Mouse (Mus musculus): ENCODE results near the gene Bmp2. TPM values are rescaled to one million over a fixed set of nuclear protein-coding genes. Genes with fewer than 3 reads are reported as not detected.

Bmp2 gene
- total and polyA plus RNA-seq, 3 experiments, result not detected

GRCm38 (mm10) chr2:133565995-133566710, 14.2 kb downstream of the Bmp2 start:
- no peak for DNase-seq (ENCODE audit: extremely low read depth)

DNA sequence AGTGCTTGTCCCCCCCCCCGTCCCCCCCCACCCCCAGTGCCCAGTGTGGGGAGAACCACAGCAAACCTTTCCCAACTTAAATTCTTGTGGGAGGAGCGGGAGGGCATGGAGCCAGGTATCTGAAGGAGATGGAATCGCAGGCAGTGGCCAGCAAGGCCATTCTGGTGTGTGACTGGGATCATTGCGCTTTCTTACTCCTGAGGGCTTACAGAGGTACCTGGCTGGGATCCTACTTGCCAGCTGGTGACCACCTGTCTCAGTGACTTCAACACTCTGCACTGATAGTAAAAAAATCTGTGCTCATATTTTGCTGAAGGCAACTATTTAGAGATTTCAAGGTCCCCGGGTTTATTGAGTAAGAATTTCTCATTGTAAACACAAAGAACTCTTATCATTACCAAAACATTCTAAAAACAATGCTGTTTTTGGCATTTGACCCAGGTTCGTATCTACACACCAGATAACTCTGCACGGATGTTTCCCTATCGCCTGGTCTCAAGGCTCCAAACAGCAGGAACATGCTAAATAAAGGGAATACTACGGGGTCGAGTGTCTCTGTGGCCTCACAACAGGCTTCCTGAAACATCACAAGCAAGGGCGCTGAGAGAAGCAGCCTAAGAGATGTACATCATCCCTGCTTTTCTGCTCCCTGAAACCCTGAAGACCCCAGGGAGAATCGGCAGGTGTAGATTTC, 39.8 kb downstream of the Bmp2 start:
- Histone ChIP-seq H3K79me2 (replicated peaks; ENCODE audit: control insufficient read depth, extremely low read depth, insufficient read depth, poor library complexity, severe bottlenecking) (no peaks in the 10 kb centered on the region), H3K36me3 (replicated peaks in 1 of 2; ENCODE audit: control insufficient read depth in 1 of 2, insufficient read depth in 1 of 2, low read length in 1 of 2) (no peaks in the 10 kb centered on the region), H3K27ac (ENCODE audit: insufficient read depth, low read depth) (no peak overlapping the region), H3K9me3 (replicated peaks; ENCODE audit: low read length) (peaks cover 12% of the 10 kb centered on the region), H3K4me3 (replicated peaks in 1 of 3; ENCODE audit: low read depth in 2 of 3, low read length in 2 of 3, poor library complexity in 1 of 3) (no peak overlapping the region), H3K9ac (ENCODE audit: insufficient read depth, low read depth) (no peak overlapping the region), H3K4me1 (ENCODE audit: control insufficient read depth in 1 of 2, insufficient read depth in 2 of 2) (no peaks in the 10 kb centered on the region), H3K4me2 (ENCODE audit: insufficient read depth, low read depth, poor library complexity, severe bottlenecking) (no peak overlapping the region), H3K27me3 (replicated peaks) (no peaks in the 10 kb centered on the region)
- in situ Hi-C loops (cut with MboI; ENCODE audit: low pct_ligation_motif_present, low pct_unique_long_range_greater_than_20kb, low sequenced_read_pairs), result no loop called here
- dilution Hi-C loops (cut with MboI; ENCODE audit: extremely low pct_ligation_motif_present, extremely low pct_unique_long_range_greater_than_20kb, low sequenced_read_pairs), result no loop called here
- DNase-seq (ENCODE audit: extremely low read depth), result no peak
- TF ChIP-seq POLR2AphosphoS2 (IDR thresholded peaks at IDR 0.05; ENCODE audit: low read depth, low read length) (no peak), MAFK (IDR thresholded peaks at IDR 0.05; ENCODE audit: insufficient replicate concordance, low read length) (no peak), PAX5 (IDR thresholded peaks at IDR 0.05; ENCODE audit: low read length) (no peak), MXI1 (IDR thresholded peaks at IDR 0.05; ENCODE audit: low read depth, low read length) (no peak), USF1 (IDR thresholded peaks at IDR 0.05; ENCODE audit: low read depth, low read length) (no peak), KAT2A (IDR thresholded peaks at IDR 0.05; ENCODE audit: insufficient replicate concordance, low read length) (no peak), RCOR1 (conservative IDR thresholded peaks at IDR 0.05; ENCODE audit: low read depth, low read length) (no peak), NELFE (IDR thresholded peaks at IDR 0.05; ENCODE audit: low read depth, low read length) (no peak), E2F4 (IDR thresholded peaks at IDR 0.05; ENCODE audit: insufficient replicate concordance, low read depth, low read length) (no peak), TBP (conservative IDR thresholded peaks at IDR 0.05; ENCODE audit: low read depth, low read length) (no peak), USF2 (conservative IDR thresholded peaks at IDR 0.05; ENCODE audit: low read depth, low read length) (no peak), GABPA (IDR thresholded peaks at IDR 0.05; ENCODE audit: insufficient replicate concordance, low read depth, low read length) (no peak), MAZ (IDR thresholded peaks at IDR 0.05; ENCODE audit: low read depth, low read length) (no peak), JUND (conservative IDR thresholded peaks at IDR 0.05; ENCODE audit: low read depth, low read length) (no peak), ZMIZ1 (IDR thresholded peaks at IDR 0.05; ENCODE audit: low read depth, low read length) (no peak), MAX (IDR thresholded peaks at IDR 0.05; ENCODE audit: low read length) (no peak), ZNF384 (IDR thresholded peaks at IDR 0.05; ENCODE audit: low read depth, low read length) (no peak), BHLHE40 (IDR thresholded peaks at IDR 0.05; ENCODE audit: low read depth, low read length) (no peak), SMC3 (IDR thresholded peaks at IDR 0.05; ENCODE audit: low read depth, low read length) (no peak)

More at GRCm38 (mm10) chr2:133565995-133566710, 14.2 kb downstream of the Bmp2 start:
- no peak for TF ChIP-seq JUND (conservative IDR thresholded peaks at IDR 0.05; ENCODE audit: low read depth, low read length)
- TF ChIP-seq JUN (IDR thresholded peaks at IDR 0.05; ENCODE audit: insufficient read depth, low read depth, low read length), result no peak
- no peak for TF ChIP-seq USF2 (conservative IDR thresholded peaks at IDR 0.05; ENCODE audit: low read depth, low read length)
- TF ChIP-seq TBP (conservative IDR thresholded peaks at IDR 0.05; ENCODE audit: low read depth, low read length), result no peak
- TF ChIP-seq E2F4 (IDR thresholded peaks at IDR 0.05; ENCODE audit: insufficient replicate concordance, low read depth, low read length), result no peak
- no peak for TF ChIP-seq ZC3H11A (IDR thresholded peaks at IDR 0.05; ENCODE audit: low read depth, low read length)
- no peak for TF ChIP-seq MEF2A (IDR thresholded peaks at IDR 0.05; ENCODE audit: borderline replicate concordance, low read depth, low read length)
- no peak for TF ChIP-seq MYC (IDR thresholded peaks at IDR 0.05; ENCODE audit: low read depth, low read length)
- TF ChIP-seq RCOR1 (conservative IDR thresholded peaks at IDR 0.05; ENCODE audit: low read depth, low read length), result no peak
- no peak for TF ChIP-seq KAT2A (IDR thresholded peaks at IDR 0.05; ENCODE audit: insufficient replicate concordance, low read length)
- TF ChIP-seq UBTF (IDR thresholded peaks at IDR 0.05; ENCODE audit: low read depth, low read length), result no peak
- TF ChIP-seq RAD21 (IDR thresholded peaks at IDR 0.05; ENCODE audit: low read depth, low read length), result no peak
- no peak for TF ChIP-seq MXI1 (IDR thresholded peaks at IDR 0.05; ENCODE audit: low read depth, low read length)
- TF ChIP-seq MAFK (IDR thresholded peaks at IDR 0.05; ENCODE audit: insufficient replicate concordance, low read length), result no peak
- no peak for TF ChIP-seq MAX (IDR thresholded peaks at IDR 0.05; ENCODE audit: low read length)
- Histone ChIP-seq H3K4me2 (ENCODE audit: insufficient read depth, low read depth, poor library complexity, severe bottlenecking) (no peak overlapping the region), H3K4me1 (ENCODE audit: control insufficient read depth in 1 of 2, insufficient read depth in 2 of 2) (no peaks in the 10 kb centered on the region), H3K9me3 (replicated peaks; ENCODE audit: low read length) (peaks cover 20% of the 10 kb centered on the region), H3K4me3 (replicated peaks in 1 of 3; ENCODE audit: low read depth in 2 of 3, low read length in 2 of 3, poor library complexity in 1 of 3) (no peak overlapping the region), H3K9ac (ENCODE audit: insufficient read depth, low read depth) (no peak overlapping the region), H3K27me3 (replicated peaks) (no peaks in the 10 kb centered on the region), H3K79me2 (replicated peaks; ENCODE audit: control insufficient read depth, extremely low read depth, insufficient read depth, poor library complexity, severe bottlenecking) (no peaks in the 10 kb centered on the region), H3K27ac (ENCODE audit: insufficient read depth, low read depth) (no peak overlapping the region), H3K36me3 (replicated peaks in 1 of 2; ENCODE audit: control insufficient read depth in 1 of 2, insufficient read depth in 1 of 2, low read length in 1 of 2) (no peaks in the 10 kb centered on the region)
- dilution Hi-C loops (cut with MboI; ENCODE audit: extremely low pct_ligation_motif_present, extremely low pct_unique_long_range_greater_than_20kb, low sequenced_read_pairs) (no loop called here), in situ Hi-C loops (cut with MboI; ENCODE audit: low pct_ligation_motif_present, low pct_unique_long_range_greater_than_20kb, low sequenced_read_pairs) (no loop called here)
